Mouse (Mus musculus) left cerebral cortex, postnatal 14 days (tissue): ENCODE results near the gene Gm7544. TPM values are rescaled to one million over a fixed set of nuclear protein-coding genes. Genes with fewer than 3 reads are reported as not detected.
"Not testable (repeated sequence)": the region's sequence is repeated elsewhere in the genome, so short reads cannot be mapped to it uniquely, and the experiment has no call there.

Experiments
- DNase-seq, 2 experiments: peaks; one replicate each; pipeline ENCODE4 v3.0.0; 2021 to 2022; ENCODE audit warnings: low spot score in 2 of 2, mixed read lengths in 1 of 2
- intact Hi-C: fragments of 180-260 bp; cut with DNase I; formaldehyde crosslinking; loops from one replicate; pipeline ENCODE4 v1.15.1; 2025
- long read RNA-seq, 2 experiments: library from polyadenylated mRNA; stranded (forward); transcript quantifications; one replicate each; pipeline ENCODE4 v2.0.0; 2021
- total RNA-seq, 2 experiments: library from RNA; stranded (reverse); gene quantifications; 2 replicates each; pipeline ENCODE4 v1.2.3; 2021

Gene Gm7544
- total RNA-seq: not detected
- long read RNA-seq, experiment 1: 0 reads
- long read RNA-seq, experiment 2: 0 reads

GRCm38 (mm10) chr1:82955913-82956312 lies at the start of gene Gm7544:
Gene Gm7544 (minus strand): TSS chr1:82956013.
- intact Hi-C loops: not testable (repeated sequence)

GRCm38 (mm10) chr1:83000306-83000705 lies 44.5 kb upstream of the Gm7544 start, which contains the start of gene Gm47959:
Gene Gm47959 (plus strand): TSS chr1:83000548.
- DNase-seq, intact Hi-C loops: not testable (repeated sequence)

More at GRCm38 (mm10) chr1:82955913-82956312, at the start of gene Gm7544:
- DNase-seq: not testable (repeated sequence)

GRCm38 (mm10) chr1:82993947-82994346 lies 38.1 kb upstream of the Gm7544 start:
- DNase-seq: no peak
- intact Hi-C loops: no loop called here

- intact Hi-C loops: no loop called here
Measured at GRCm38 (mm10) chr1:82992093-82992492, 36.3 kb upstream of the Gm7544 start.

GRCm38 (mm10) chr1:82991596-82991995 lies 35.8 kb upstream of the Gm7544 start:
- intact Hi-C loops: no loop called here
- DNase-seq: no peak

More at GRCm38 (mm10) chr1:82992093-82992492, 36.3 kb upstream of the Gm7544 start:
- no peak for DNase-seq

- intact Hi-C loops: no loop called here
- no peak for DNase-seq
Measured at GRCm38 (mm10) chr1:82991062-82991461, 35.2 kb upstream of the Gm7544 start.

- intact Hi-C loops: loop anchor here (1.0 kb wide), 1 partner anchor 200 kb away; no protein-coding TSS in a partner anchor
- peak; percentile 82 for DNase-seq
Measured at GRCm38 (mm10) chr1:82987530-82988198, 31.9 kb upstream of the Gm7544 start.

- intact Hi-C loops: loop anchor here (1.0 kb wide), 1 partner anchor 199 kb away; no protein-coding TSS in a partner anchor
- DNase-seq: no peak
Measured at GRCm38 (mm10) chr1:82986738-82987137, 30.9 kb upstream of the Gm7544 start.

GRCm38 (mm10) chr1:82977840-82978239 lies 22.0 kb upstream of the Gm7544 start:
- no peak for DNase-seq
- intact Hi-C loops: no loop called here

GRCm38 (mm10) chr1:82975750-82976149 lies 19.9 kb upstream of the Gm7544 start:
- DNase-seq: no peak

GRCm38 (mm10) chr1:82974342-82974741 lies 18.5 kb upstream of the Gm7544 start:
- intact Hi-C loops: loop anchor here (5.0 kb wide), 1 partner anchor 187 kb away; no protein-coding TSS in a partner anchor
- DNase-seq: no peak

More at GRCm38 (mm10) chr1:82975750-82976149, 19.9 kb upstream of the Gm7544 start:
- intact Hi-C loops: no loop called here

- DNase-seq: no peak
- intact Hi-C loops: loop anchor here (5.0 kb wide), 1 partner anchor 187 kb away; no protein-coding TSS in a partner anchor
Measured at GRCm38 (mm10) chr1:82973901-82974300, 18.1 kb upstream of the Gm7544 start.

GRCm38 (mm10) chr1:82973244-82973643 lies 17.4 kb upstream of the Gm7544 start:
- intact Hi-C loops: loop anchor here (5.0 kb wide), 1 partner anchor 186 kb away; no protein-coding TSS in a partner anchor
- no peak for DNase-seq

GRCm38 (mm10) chr1:82972046-82972445 lies 16.2 kb upstream of the Gm7544 start:
- intact Hi-C loops: loop anchor here (5.0 kb wide), 1 partner anchor 185 kb away; no protein-coding TSS in a partner anchor
- DNase-seq: no peak

GRCm38 (mm10) chr1:82966413-82966812 lies 10.6 kb upstream of the Gm7544 start:
- intact Hi-C loops: no loop called here
- DNase-seq: no peak

- intact Hi-C loops: no loop called here
- no peak for DNase-seq
Measured at GRCm38 (mm10) chr1:82959870-82960385, 4.1 kb upstream of the Gm7544 start, which contains the start of gene Gm47955. Gene Gm47955 (plus strand): TSS chr1:82960286.

GRCm38 (mm10) chr1:82948601-82949000 lies 7.2 kb downstream of the Gm7544 start:
- intact Hi-C loops: no loop called here
- no peak for DNase-seq

GRCm38 (mm10) chr1:82946029-82946428 lies 9.8 kb downstream of the Gm7544 start:
- intact Hi-C loops, DNase-seq: not testable (repeated sequence)

GRCm38 (mm10) chr1:82943295-82943694 lies 12.5 kb downstream of the Gm7544 start, which contains the start of gene A030003K21Rik:
Gene A030003K21Rik (minus strand): TSS chr1:82943388.
- DNase-seq, intact Hi-C loops: not testable (repeated sequence)

- DNase-seq, intact Hi-C loops: not testable (repeated sequence)
Measured at GRCm38 (mm10) chr1:82942505-82942904, 13.3 kb downstream of the Gm7544 start.
